Mouse (Mus musculus): ENCODE results near the gene Apoa2. TPM values are rescaled to one million over a fixed set of nuclear protein-coding genes. Genes with fewer than 3 reads are reported as not detected.

Apoa2 gene
- polyA plus RNA-seq, 1 experiment from 2014 or later, result 2.6 TPM

DNA sequence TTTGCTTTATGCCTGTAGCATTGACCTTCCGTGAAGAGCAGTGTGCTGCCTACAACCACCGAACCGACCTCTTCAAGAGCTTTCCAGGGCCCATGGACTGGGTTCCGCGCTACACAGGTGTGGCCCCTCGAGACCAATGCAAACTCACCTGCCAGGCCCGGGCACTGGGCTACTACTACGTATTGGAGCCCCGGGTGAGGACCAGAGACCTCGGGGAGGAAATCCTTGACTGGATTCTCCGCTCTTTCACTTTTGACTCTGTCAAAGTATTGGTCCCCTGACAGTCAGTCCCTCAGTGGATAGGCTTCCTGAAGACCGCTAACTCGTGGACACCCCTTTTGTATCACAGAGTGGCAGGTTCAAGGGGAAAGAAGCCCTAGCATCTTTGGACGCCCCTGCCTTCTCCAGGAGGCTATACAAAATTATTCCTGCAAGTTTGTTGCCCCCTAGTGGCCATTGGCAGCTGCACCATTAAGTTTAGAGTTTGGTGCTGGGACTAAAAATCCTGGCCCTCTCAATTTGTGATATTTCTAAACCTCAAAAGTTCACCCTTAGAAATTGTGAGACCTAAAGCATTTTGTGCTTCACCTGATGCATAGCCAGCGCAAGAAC lies 32.2 kb downstream of the Apoa2 start:
- 67% methylated on average over 15 of the region's 15 CpGs for WGBS
- H3K4me1 ChIP-seq, result peaks cover 9% of the 10 kb centered on the region
- H3K27me3 ChIP-seq, result no peaks in the 10 kb centered on the region
- H3K36me3 ChIP-seq (ENCODE audit: poor library complexity, severe bottlenecking), result peaks cover 11% of the 10 kb centered on the region; the same call in 1 of the 2 replicates
- H3K27ac ChIP-seq, result no peak overlapping the region
- H3K4me2 ChIP-seq, result no peak overlapping the region
- ATAC-seq, result no peak; the same call in 1 of the 2 replicates
- no peaks in the 10 kb centered on the region for H3K9me3 ChIP-seq (replicated peaks)
- H3K9ac ChIP-seq, result no peak overlapping the region
- H3K4me3 ChIP-seq, result no peak overlapping the region

DNA sequence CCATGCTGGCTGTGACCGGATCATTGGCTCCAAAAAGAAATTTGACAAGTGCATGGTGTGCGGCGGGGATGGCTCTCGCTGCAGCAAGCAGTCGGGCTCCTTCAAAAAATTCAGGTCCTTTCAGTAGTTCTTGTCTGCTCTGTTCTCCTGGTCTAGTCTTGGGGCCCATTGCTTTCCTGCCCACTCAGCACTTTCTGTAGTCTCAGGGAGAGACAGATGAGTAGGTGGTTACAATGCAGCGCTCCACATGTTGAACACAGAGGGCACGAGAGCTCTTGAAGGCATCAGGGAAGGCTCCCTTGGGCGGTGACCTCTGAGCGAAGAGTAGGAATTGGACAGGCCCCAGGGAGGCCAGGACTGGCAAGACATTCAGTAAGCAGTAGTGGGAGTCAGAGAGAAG lies 32.9 kb downstream of the Apoa2 start:
- Histone ChIP-seq H3K27ac (no peak overlapping the region), H3K4me3 (no peak overlapping the region), H3K36me3 (ENCODE audit: poor library complexity, severe bottlenecking) (peaks cover 11% of the 10 kb centered on the region; the same call in 1 of the 2 replicates), H3K9me3 (replicated peaks) (no peaks in the 10 kb centered on the region), H3K4me1 (peaks cover 9% of the 10 kb centered on the region), H3K27me3 (no peaks in the 10 kb centered on the region), H3K4me2 (no peak overlapping the region), H3K9ac (no peak overlapping the region)
- 90% methylated on average over 9 of the region's 9 CpGs for WGBS
- ATAC-seq, result no peak

DNA sequence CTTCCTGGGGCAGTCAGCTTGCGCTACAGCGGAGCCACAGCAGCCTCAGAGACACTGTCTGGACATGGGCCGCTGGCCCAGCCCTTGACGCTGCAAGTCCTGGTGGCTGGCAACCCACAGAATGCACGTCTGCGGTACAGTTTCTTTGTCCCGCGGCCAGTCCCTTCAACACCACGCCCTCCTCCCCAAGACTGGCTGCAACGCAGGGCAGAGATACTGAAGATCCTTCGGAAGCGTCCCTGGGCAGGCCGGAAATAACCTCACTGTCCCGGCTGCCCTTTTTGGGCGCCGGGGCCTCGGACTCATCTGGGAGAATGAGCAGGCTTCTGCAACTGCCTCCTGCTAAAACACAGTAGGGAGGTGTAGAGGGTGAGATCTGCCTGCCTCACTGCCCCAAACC lies 34.1 kb downstream of the Apoa2 start:
- Histone ChIP-seq H3K9ac (no peak overlapping the region), H3K9me3 (replicated peaks) (no peaks in the 10 kb centered on the region), H3K27ac (no peak overlapping the region), H3K4me1 (peaks cover 16% of the 10 kb centered on the region), H3K4me3 (no peak overlapping the region), H3K36me3 (ENCODE audit: poor library complexity, severe bottlenecking) (peaks cover 11% of the 10 kb centered on the region; the same call in 1 of the 2 replicates), H3K27me3 (no peaks in the 10 kb centered on the region), H3K4me2 (no peak overlapping the region)
- ATAC-seq, result no peak
- WGBS, result 82% methylated on average over 17 of the region's 17 CpGs

DNA sequence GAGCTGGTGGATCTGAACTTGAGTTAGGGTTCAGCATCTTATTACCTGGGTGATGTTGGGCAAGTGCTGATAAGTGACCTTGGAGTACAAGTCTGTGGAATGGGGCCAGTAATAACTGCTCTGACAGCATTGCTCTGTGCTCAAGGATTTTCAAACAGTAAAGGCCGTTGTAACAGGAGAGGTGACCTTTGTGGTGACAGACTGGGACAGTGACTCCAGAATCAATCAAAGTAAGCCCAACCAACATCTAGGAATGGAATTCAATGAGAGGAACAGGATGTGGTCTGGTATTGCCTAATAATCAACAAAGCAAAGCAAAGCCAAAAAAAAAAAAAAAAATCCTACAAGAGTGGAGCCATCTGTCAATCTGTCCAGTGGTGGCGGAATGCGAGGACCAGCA lies 35.5 kb downstream of the Apoa2 start:
- 94% methylated on average over 3 of the region's 3 CpGs for WGBS
- Histone ChIP-seq H3K9me3 (replicated peaks) (no peaks in the 10 kb centered on the region), H3K4me3 (no peak overlapping the region), H3K27ac (no peak overlapping the region), H3K27me3 (no peaks in the 10 kb centered on the region), H3K4me1 (peaks cover 17% of the 10 kb centered on the region), H3K4me2 (no peak overlapping the region), H3K9ac (no peak overlapping the region), H3K36me3 (ENCODE audit: poor library complexity, severe bottlenecking) (peaks cover 11% of the 10 kb centered on the region; the same call in 1 of the 2 replicates)
- no peak for ATAC-seq

DNA sequence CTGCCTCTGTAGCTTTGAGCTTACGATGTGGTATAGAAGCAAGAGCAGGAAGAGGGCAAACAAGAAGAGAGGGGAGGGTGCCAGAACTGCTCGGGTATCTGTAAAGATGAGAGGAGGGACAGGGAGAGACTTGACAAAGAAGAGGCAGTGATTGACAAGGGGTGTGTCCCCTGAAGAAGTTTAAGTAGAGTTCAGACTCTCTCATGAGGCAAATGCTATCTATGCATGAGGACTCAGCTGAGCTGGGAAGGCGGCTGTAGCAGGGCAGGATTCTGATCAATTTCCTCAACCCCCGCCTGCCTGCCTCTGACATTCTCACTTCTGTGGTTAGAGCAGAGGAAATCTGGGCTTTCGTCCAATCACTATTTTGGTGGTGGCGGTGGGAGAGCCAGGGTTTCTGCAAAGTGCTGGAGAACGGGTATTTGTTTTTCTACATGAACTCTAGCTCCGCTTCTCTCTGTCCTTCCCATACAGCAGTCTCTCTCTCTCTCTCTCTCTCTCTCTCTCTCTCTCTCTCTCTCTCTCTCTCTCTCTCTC lies 37.8 kb downstream of the Apoa2 start:
- 5% methylated on average over 8 of the region's 8 CpGs for WGBS
- Histone ChIP-seq H3K4me2 (peak overlapping the region; percentile 61), H3K9me3 (replicated peaks) (no peaks in the 10 kb centered on the region), H3K4me3 (peak overlapping the region; percentile 30), H3K36me3 (ENCODE audit: poor library complexity, severe bottlenecking) (peaks cover 3% of the 10 kb centered on the region; the same call in 1 of the 2 replicates), H3K27me3 (no peaks in the 10 kb centered on the region), H3K4me1 (peaks cover 17% of the 10 kb centered on the region), H3K27ac (peak overlapping the region; percentile 91), H3K9ac (peak overlapping the region; percentile 53)
- ATAC-seq, result peak; percentile 80

DNA sequence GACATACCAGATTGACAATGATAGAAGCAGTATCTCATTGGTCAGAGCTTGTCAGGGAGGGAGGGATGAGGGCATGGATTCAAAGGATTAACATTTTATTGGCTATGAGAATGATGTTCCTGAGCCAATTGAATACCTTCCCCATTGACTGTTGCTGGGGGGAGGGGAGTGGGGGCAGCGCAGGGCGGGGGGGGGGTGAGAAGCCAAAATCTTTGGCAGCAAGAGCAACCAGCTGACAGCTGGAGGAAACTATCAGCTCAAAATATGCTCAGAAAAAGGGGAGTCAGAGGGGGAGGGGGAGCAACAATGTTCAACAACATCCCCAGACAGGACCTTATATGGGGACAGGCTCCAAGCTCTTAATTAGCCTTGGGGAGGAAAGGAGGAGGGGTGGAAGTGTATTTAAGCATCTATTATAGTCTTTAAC lies 38.3 kb downstream of the Apoa2 start:
- 6% methylated on average over 2 of the region's 2 CpGs for WGBS
- peak; percentile 94 for ATAC-seq

DNA sequence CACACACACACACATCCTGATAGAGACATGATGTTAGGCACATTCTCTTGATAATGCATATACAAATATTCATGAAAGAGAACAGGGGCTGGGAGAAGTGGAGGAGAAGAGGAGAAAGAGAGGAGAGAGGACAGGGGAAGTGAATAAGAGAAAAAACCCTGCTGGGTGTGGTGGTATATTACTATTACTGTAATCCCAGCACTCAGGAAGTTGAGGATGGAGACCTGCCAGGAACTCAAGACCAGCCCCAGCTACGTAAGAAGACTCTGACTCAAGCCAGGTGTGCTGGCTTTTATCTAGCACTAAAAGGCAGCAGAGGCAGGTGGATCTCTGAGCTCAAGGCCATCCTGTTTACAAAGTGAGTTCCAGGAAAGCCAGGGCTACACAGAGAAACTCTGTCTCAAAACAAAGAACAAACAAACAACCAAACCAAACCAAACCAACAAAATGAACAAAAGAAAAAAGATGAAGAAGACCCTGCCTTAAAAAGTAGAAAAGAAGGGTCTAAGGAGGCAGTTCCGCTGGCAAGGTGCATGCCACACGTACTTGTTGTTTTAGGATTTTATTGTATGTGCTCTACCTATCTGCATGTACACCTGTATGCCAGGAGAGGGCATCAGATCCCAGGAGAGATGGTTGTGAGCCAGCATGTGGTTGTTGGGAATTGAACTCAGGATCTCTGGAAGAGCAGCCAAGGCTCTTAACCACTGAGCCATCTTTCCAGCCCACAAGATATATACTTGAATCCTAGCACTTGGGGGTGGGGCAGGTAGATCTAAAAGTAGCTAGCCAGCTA lies 39.0 kb downstream of the Apoa2 start:
- WGBS, result 76% methylated on average over 3 of the region's 3 CpGs
- no peak for ATAC-seq

More for the DNA sequence above, 38.3 kb downstream of the Apoa2 start:
- Histone ChIP-seq H3K9ac (no peak overlapping the region), H3K4me2 (peak overlapping the region; percentile 61), H3K4me3 (peak overlapping the region; percentile 30; the same call in 1 of the 2 replicates), H3K4me1 (peaks cover 17% of the 10 kb centered on the region), H3K27me3 (no peaks in the 10 kb centered on the region), H3K9me3 (replicated peaks) (no peaks in the 10 kb centered on the region), H3K36me3 (ENCODE audit: poor library complexity, severe bottlenecking) (no peaks in the 10 kb centered on the region), H3K27ac (peak overlapping the region; percentile 91)

DNA sequence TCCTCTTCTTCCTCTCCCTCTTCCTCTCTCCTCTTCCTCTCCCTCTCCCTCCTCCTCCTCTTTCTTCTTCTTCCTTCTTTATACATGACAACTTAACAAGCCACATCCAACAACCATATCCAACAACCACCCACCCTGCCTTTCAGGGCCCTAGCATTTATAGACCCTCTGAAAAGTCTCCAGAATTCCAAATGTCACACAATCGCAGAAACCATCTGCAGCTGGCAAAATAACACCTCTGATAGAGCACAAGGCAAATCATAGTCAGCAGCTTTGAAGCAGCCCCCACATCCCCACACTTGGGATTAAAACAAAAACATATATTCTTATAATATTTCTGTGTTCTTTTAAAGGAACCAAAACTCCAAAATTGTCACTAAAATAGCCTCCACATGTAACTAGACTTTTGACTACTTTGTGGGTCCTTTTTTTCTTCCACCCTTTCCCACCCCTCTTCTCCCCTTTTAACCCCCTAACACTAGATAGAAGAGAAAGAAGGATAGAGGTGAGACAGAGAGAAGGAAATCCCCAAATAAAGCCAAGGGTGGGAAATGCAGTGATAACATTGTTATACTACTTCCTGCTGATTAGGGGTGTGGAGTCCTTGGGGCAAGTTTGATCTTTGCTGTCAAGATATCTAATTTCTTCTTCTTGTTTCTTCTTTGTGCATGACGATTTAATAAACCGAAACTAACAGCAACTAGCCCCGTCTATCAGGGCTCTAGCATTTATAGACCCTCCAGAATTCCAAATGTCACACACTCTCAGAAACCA lies 41.3 kb downstream of the Apoa2 start:
- ATAC-seq, result no peak
- WGBS, result 82% methylated on average over 4 of the region's 4 CpGs

More for the DNA sequence above, 39.0 kb downstream of the Apoa2 start:
- peaks cover 17% of the 10 kb centered on the region for H3K4me1 ChIP-seq
- no peak overlapping the region for H3K9ac ChIP-seq
- H3K27ac ChIP-seq, result peak overlapping the region; percentile 91
- no peaks in the 10 kb centered on the region for H3K36me3 ChIP-seq (ENCODE audit: poor library complexity, severe bottlenecking)
- H3K4me2 ChIP-seq, result peak overlapping the region; percentile 61
- H3K4me3 ChIP-seq, result no peak overlapping the region
- H3K27me3 ChIP-seq, result no peaks in the 10 kb centered on the region
- no peaks in the 10 kb centered on the region for H3K9me3 ChIP-seq (replicated peaks)

DNA sequence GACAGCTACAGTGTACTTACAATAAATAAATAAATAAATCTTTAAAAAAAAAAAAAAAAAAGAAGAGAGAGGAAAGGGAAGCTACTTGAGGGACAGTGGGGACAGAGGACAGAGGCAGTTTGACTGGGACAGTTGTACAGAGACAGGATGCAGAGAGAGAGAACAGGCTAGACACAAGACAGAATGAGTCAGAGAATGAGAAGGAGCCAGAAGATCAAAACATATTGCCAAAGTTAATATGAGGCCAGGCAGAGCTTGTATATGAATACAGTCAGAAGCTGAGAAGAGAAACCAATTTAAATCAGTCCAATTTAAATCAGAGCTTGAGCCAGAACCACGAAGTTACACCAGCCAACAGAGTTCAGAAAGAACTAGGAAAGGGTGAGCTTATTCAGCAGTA lies 43.5 kb downstream of the Apoa2 start:
- WGBS, result 68% methylated on average over 1 of the region's 1 CpGs
- Histone ChIP-seq H3K4me2 (no peak overlapping the region), H3K27me3 (no peaks in the 10 kb centered on the region), H3K9ac (no peak overlapping the region), H3K9me3 (replicated peaks) (no peaks in the 10 kb centered on the region), H3K36me3 (ENCODE audit: poor library complexity, severe bottlenecking) (peaks cover 17% of the 10 kb centered on the region), H3K4me1 (peaks cover 34% of the 10 kb centered on the region), H3K4me3 (no peak overlapping the region), H3K27ac (no peak overlapping the region)
- no peak for ATAC-seq

More for the DNA sequence above, 41.3 kb downstream of the Apoa2 start:
- Histone ChIP-seq H3K9ac (no peak overlapping the region), H3K4me3 (no peak overlapping the region), H3K27ac (no peak overlapping the region), H3K36me3 (ENCODE audit: poor library complexity, severe bottlenecking) (no peaks in the 10 kb centered on the region), H3K4me2 (no peak overlapping the region), H3K4me1 (peaks cover 29% of the 10 kb centered on the region), H3K27me3 (no peaks in the 10 kb centered on the region), H3K9me3 (replicated peaks) (no peaks in the 10 kb centered on the region)

DNA sequence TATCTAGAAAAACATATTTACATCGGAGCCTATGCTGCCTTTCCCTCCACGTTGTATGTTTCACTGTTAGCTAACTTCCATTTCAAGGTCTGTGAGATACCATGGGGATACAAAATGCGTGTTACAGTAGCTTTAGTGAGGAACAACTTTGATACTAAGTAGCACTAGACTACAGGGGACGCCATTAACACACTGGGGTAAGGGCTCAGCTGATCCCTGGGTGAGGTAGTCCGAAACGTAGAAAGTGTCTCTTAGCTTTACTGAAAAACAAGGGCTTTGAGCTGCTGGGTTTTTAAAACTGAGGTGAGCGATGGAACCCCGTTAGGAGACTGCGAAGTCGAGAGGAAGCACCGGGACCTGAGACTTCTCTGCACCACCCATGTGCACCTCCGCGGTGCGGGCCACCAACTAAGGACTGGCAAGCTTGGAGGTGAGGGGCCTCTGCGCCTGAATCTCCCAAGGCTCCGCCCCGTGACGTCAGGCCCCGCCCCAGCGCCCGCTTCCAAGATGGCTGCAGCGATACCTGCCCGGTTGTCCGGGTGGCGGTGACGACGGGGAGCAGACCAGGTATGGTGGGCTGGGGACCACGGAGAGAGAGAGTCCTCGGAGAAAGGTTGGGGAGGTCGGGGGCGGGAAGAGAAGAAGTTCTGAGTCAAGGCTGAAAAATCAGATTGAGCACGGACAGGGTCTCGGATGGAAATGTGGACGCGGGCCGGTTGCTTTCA lies 45.2 kb downstream of the Apoa2 start, which contains the start of gene B4galt3:
Gene B4galt3 (plus strand): TSS at position 481 of the 725 bp plus-strand sequence.
- H3K9ac ChIP-seq, result peak within 1 kb of the TSS; percentile 90
- peaks cover 27% of the 10 kb centered on the region for H3K4me1 ChIP-seq
- no peaks in the 10 kb centered on the region for H3K27me3 ChIP-seq
- H3K27ac ChIP-seq, result no peak within 1 kb of the TSS
- ATAC-seq, result peak; percentile 97
- WGBS, result 3% methylated on average over 36 of the region's 36 CpGs
- peak within 1 kb of the TSS; percentile 88 for H3K4me3 ChIP-seq
- H3K36me3 ChIP-seq (ENCODE audit: poor library complexity, severe bottlenecking), result peaks cover 33% of the 10 kb centered on the region
- peak within 1 kb of the TSS; percentile 98 for H3K4me2 ChIP-seq
- no peaks in the 10 kb centered on the region for H3K9me3 ChIP-seq (replicated peaks)

DNA sequence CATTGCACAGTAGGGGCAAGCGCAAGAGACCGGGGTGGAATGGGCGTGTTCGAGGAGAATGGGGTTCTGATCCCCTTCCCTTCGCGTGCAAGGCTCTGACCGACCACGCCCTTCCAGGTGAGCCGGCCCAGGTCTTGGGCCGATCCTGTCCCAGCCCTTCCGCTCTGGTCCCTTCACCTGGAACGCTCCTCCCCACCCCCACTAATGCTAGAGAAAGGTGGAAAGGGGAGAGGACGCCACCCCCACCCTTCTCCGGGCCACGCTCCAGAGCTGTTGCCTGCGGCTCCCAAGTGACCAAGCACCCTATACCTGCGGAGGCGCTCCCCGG lies 45.7 kb downstream of the Apoa2 start:
- WGBS, result under 1% methylated on average over 18 of the region's 19 CpGs
- Histone ChIP-seq H3K27ac (no peak overlapping the region), H3K36me3 (ENCODE audit: poor library complexity, severe bottlenecking) (peaks cover 39% of the 10 kb centered on the region), H3K4me2 (peak overlapping the region; percentile 98), H3K4me3 (peak overlapping the region; percentile 88), H3K9me3 (replicated peaks) (no peaks in the 10 kb centered on the region), H3K9ac (peak overlapping the region; percentile 90), H3K4me1 (peaks cover 27% of the 10 kb centered on the region), H3K27me3 (no peaks in the 10 kb centered on the region)
- peak; percentile 71 for ATAC-seq

All from forebrain, embryonic 13.5 days (tissue).